Mouse (Mus musculus): ENCODE measurements at regions not wholly inside any gene's neighbourhood (a gene's known extent, or its start where the extent isn't known, plus 50 kb on each side); places are given as distances from the start of the nearest gene placed in this dataset.
A peak's percentile ranks its signal among the peaks of the same experiment; 100 is the strongest.

DNA sequence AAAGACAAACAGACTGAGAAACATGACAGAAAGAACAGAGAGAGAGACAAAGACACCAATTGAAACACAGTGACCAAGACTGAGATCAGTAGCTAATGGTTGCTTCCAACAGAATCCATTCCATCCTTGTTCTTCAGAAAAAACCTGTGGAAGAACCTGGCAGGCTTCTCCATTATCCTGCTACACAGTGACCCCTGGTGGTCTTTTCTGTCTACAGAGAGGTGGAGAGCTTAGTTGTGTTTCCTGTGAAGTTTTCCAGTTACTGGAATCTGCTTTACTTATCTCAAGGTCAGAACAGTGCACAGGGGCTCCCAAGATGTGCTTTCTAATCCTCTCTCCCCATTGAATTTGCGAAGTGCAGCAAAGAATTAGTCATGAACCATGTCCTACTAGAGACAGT is 339.1 kb upstream of the Msl3l2 start:
- DNase-seq (ENCODE audit: low spot score) = peak; percentile 70
- H3K27ac ChIP-seq = no peak overlapping the region
- WGBS = 73% methylated on average over 1 of the region's 1 CpGs
- H3K9me3 ChIP-seq (ENCODE audit: low read length) = no peaks in the 10 kb centered on the region
- no peak overlapping the region for H3K4me2 ChIP-seq (ENCODE audit: low read depth, low read length)
- no peaks in the 10 kb centered on the region for H3K36me3 ChIP-seq (ENCODE audit: insufficient read depth, low read length)
- peak; percentile 63 for TF ChIP-seq CTCF (IDR thresholded peaks at IDR 0.05; ENCODE audit: low read depth)
- no peaks in the 10 kb centered on the region for H3K4me1 ChIP-seq (ENCODE audit: insufficient read depth, low read length)
- ATAC-seq = no peak
- H3K9ac ChIP-seq (replicated peaks; ENCODE audit: low read length) = no peak overlapping the region
- H3K4me3 ChIP-seq (ENCODE audit: low read length) = no peak overlapping the region
- H3K27me3 ChIP-seq (ENCODE audit: insufficient read depth, low read length) = no peaks in the 10 kb centered on the region

DNA sequence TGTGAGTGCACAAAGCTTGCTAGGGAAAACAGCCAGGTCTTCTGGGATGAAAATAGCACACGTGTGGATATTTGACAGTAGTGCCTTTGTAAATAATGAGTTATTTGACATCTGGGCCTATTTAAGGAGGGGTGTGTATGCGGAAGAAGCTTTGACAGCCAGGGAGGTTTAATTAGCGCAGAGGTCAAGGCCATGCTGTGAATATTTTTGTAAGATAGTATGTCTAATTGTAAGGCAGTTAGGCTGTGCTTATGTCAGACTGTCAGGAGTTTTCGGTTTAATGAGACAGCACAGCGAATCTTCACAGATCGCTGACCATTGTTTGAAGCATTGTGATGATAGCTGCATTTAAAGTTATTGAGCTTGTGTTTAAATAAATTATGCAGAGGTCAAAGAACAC is 337.1 kb upstream of the Msl3l2 start:
- no peaks in the 10 kb centered on the region for H3K4me1 ChIP-seq (ENCODE audit: insufficient read depth, low read length)
- DNase-seq (ENCODE audit: low spot score) (no peak), ATAC-seq (no peak)
- TF ChIP-seq CTCF (IDR thresholded peaks at IDR 0.05; ENCODE audit: low read depth) = no peak
- no peaks in the 10 kb centered on the region for H3K27me3 ChIP-seq (ENCODE audit: insufficient read depth, low read length)
- H3K4me2 ChIP-seq (ENCODE audit: low read depth, low read length) = no peak overlapping the region
- H3K27ac ChIP-seq = no peak overlapping the region
- no peak overlapping the region for H3K9ac ChIP-seq (replicated peaks; ENCODE audit: low read length)
- H3K9me3 ChIP-seq (ENCODE audit: low read length) = no peaks in the 10 kb centered on the region
- no peak overlapping the region for H3K4me3 ChIP-seq (ENCODE audit: low read length)
- H3K36me3 ChIP-seq (ENCODE audit: insufficient read depth, low read length) = no peaks in the 10 kb centered on the region
- 35% methylated on average over 6 of the region's 6 CpGs for WGBS

DNA sequence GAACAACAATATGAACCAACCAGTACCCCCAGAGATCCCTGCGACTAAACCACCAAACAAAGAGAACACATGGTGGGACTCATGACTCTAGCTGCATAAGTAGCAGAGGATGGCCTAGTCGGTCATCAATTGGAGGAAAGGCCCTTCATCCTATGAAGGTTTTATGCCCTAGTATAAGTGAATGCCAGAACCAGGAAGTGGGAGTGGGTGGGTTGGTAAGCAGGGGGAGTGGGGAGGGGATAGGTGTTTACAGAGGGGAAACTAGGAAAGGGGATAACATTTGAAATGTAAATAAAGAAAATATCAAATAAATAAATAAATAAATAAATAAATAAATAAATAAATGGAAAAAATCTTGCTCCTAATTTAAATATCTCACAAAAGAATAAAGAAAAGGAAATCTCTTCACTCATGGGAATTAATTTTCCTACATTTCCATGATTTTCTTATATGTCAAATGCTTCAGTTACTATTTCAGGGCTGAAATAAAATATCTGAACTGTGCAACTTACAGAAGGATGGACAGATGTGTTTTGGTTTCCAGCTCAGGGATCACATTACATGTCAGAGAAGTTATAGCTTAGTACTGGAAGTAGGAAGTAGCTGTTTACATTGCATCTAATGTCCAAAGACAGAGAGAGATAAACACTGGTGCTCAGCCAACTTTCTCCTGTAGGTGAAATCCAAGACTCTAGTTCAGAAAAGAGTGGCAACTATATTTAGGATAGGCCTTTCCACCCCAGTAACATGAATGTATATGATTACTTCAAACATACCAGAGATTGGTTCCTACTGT is 323.8 kb upstream of the Msl3l2 start:
- TF ChIP-seq CTCF (IDR thresholded peaks at IDR 0.05; ENCODE audit: low read depth) = no peak
- no peak overlapping the region for H3K4me3 ChIP-seq (ENCODE audit: low read length)
- no peak overlapping the region for H3K4me2 ChIP-seq (ENCODE audit: low read depth, low read length)
- H3K36me3 ChIP-seq (ENCODE audit: insufficient read depth, low read length) = no peaks in the 10 kb centered on the region
- no peaks in the 10 kb centered on the region for H3K27me3 ChIP-seq (ENCODE audit: insufficient read depth, low read length)
- no peaks in the 10 kb centered on the region for H3K9me3 ChIP-seq (ENCODE audit: low read length)
- H3K27ac ChIP-seq = no peak overlapping the region
- DNase-seq (ENCODE audit: low spot score) = no peak
- H3K9ac ChIP-seq (replicated peaks; ENCODE audit: low read length) = no peak overlapping the region
- no peak for ATAC-seq
- 95% methylated on average over 2 of the region's 2 CpGs for WGBS
- no peaks in the 10 kb centered on the region for H3K4me1 ChIP-seq (ENCODE audit: insufficient read depth, low read length)

- Histone ChIP-seq H3K27me3 (ENCODE audit: insufficient read depth, low read length) (no peaks in the 10 kb centered on the region), H3K4me3 (ENCODE audit: low read length) (no peak overlapping the region), H3K36me3 (ENCODE audit: insufficient read depth, low read length) (no peaks in the 10 kb centered on the region), H3K9me3 (ENCODE audit: low read length) (no peaks in the 10 kb centered on the region), H3K4me2 (ENCODE audit: low read depth, low read length) (no peak overlapping the region), H3K4me1 (ENCODE audit: insufficient read depth, low read length) (no peaks in the 10 kb centered on the region), H3K27ac (no peak overlapping the region), H3K9ac (replicated peaks; ENCODE audit: low read length) (no peak overlapping the region)
- no peak for TF ChIP-seq CTCF (IDR thresholded peaks at IDR 0.05; ENCODE audit: low read depth)
- ATAC-seq = no peak
- DNase-seq (ENCODE audit: low spot score) = no peak
- WGBS = 78% methylated on average over 2 of the region's 2 CpGs
These were observed 292.8 kb upstream of the Msl3l2 start for GRCm38 (mm10) chr10:55813966-55814365.

DNA sequence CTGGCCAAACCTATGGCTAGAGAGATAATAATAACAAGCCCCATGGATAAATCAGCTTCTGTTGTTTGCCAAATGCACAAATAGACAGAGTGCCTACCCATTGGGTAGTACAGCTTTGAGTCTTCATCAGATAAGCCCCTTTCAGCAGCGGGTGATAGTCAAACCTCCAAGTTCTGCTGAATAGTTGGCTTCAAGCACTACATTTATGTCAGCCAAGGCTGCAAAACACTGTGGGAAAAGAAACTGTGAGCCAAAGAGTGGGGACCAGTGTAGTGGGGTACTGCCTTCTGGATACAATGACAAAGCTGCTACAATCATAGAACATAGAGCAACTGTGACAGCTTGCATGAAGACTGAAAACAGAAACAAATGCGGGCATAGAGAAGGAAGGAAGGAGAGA is 255.4 kb upstream of the Msl3l2 start:
- H3K36me3 ChIP-seq (ENCODE audit: insufficient read depth, low read length) = no peaks in the 10 kb centered on the region
- H3K27me3 ChIP-seq (ENCODE audit: insufficient read depth, low read length) = no peaks in the 10 kb centered on the region
- DNase-seq (ENCODE audit: low spot score) (no peak), ATAC-seq (no peak)
- H3K9me3 ChIP-seq (ENCODE audit: low read length) = no peaks in the 10 kb centered on the region
- H3K4me3 ChIP-seq (ENCODE audit: low read length) = no peak overlapping the region
- TF ChIP-seq CTCF (IDR thresholded peaks at IDR 0.05; ENCODE audit: low read depth) = no peak
- H3K4me1 ChIP-seq (ENCODE audit: insufficient read depth, low read length) = no peaks in the 10 kb centered on the region
- H3K27ac ChIP-seq = no peak overlapping the region
- WGBS = 79% methylated on average over 2 of the region's 2 CpGs
- H3K4me2 ChIP-seq (ENCODE audit: low read depth, low read length) = no peak overlapping the region
- no peak overlapping the region for H3K9ac ChIP-seq (replicated peaks; ENCODE audit: low read length)

DNA sequence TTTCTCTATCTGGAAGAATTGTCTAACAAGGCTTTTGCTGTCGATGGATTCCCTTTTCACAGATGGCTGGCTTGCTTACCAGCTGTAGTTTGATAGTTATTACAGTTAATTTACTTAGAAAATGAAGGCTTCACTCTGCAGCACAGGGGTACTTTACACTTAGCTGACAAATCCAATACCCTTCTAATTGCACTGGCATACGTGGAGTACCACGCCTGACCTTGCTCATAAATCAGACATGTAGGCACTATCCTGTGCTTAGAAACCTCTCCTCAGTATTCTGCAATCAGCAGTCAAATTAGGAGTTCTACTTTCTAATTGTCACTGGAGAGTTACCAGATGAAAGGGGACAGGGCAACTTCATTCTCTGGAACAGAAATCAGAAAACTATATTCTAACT is 214.1 kb upstream of the Msl3l2 start:
- H3K27me3 ChIP-seq (ENCODE audit: insufficient read depth, low read length) = no peaks in the 10 kb centered on the region
- WGBS = 78% methylated on average over 3 of the region's 3 CpGs
- TF ChIP-seq CTCF (IDR thresholded peaks at IDR 0.05; ENCODE audit: low read depth) = no peak
- no peak overlapping the region for H3K27ac ChIP-seq
- H3K4me2 ChIP-seq (ENCODE audit: low read depth, low read length) = no peak overlapping the region
- H3K36me3 ChIP-seq (ENCODE audit: insufficient read depth, low read length) = no peaks in the 10 kb centered on the region
- H3K9me3 ChIP-seq (ENCODE audit: low read length) = no peaks in the 10 kb centered on the region
- ATAC-seq (peak; percentile 45; the same call in 1 of the 2 replicates), DNase-seq (ENCODE audit: low spot score) (peak; percentile 2)
- H3K4me1 ChIP-seq (ENCODE audit: insufficient read depth, low read length) = no peaks in the 10 kb centered on the region
- no peak overlapping the region for H3K4me3 ChIP-seq (ENCODE audit: low read length)
- no peak overlapping the region for H3K9ac ChIP-seq (replicated peaks; ENCODE audit: low read length)

DNA sequence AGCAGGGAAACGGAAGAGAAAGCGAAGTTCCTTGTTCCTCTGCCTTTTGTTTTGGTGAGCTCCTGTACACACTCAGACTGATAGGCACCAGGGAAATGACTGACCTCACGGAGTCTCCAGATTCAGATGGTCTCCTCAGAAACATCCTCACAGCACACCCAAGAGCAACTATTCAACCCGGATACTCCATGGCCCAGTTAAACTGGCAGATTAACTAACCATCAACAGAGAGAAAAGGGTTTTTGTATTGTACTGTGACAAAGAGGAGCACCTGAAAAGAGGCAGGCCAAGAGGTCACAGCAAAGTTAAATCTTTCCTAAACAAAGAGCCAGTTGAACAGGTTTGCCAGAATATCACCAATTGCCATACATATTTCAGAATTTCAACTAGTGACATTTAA is 177.6 kb upstream of the Msl3l2 start:
- Histone ChIP-seq H3K4me1 (ENCODE audit: insufficient read depth, low read length) (no peaks in the 10 kb centered on the region), H3K27me3 (ENCODE audit: insufficient read depth, low read length) (no peaks in the 10 kb centered on the region), H3K36me3 (ENCODE audit: insufficient read depth, low read length) (no peaks in the 10 kb centered on the region), H3K9me3 (ENCODE audit: low read length) (no peaks in the 10 kb centered on the region), H3K27ac (no peak overlapping the region), H3K9ac (replicated peaks; ENCODE audit: low read length) (no peak overlapping the region), H3K4me3 (ENCODE audit: low read length) (no peak overlapping the region), H3K4me2 (ENCODE audit: low read depth, low read length) (no peak overlapping the region)
- no peak for TF ChIP-seq CTCF (IDR thresholded peaks at IDR 0.05; ENCODE audit: low read depth)
- DNase-seq (ENCODE audit: low spot score) (no peak), ATAC-seq (no peak)
- 56% methylated on average over 4 of the region's 4 CpGs for WGBS
